Mouse (Mus musculus) neural tube, embryonic 13.5 days (tissue): ENCODE results near the gene Dclre1b. TPM values are rescaled to one million over a fixed set of nuclear protein-coding genes. Genes with fewer than 3 reads are reported as not detected.
A peak's percentile ranks its signal among the peaks of the same experiment; 100 is the strongest.
"Not testable (repeated sequence)": the region's sequence is repeated elsewhere in the genome, so short reads cannot be mapped to it uniquely, and the experiment has no call there.

Experiments used
- ATAC-seq: fragments of 200-750 bp; cut with Nextera tagmentation; 2 replicates; pipeline ENCODE4 v1.8.0; 2017; ENCODE audit warnings: low read depth, mild to moderate bottlenecking, moderate TSS enrichment, moderate library complexity
- H3K27ac ChIP-seq: fragments of 300-500 bp; sonication (generic); replicated peaks from 2 replicates; pipeline ENCODE4 v1.5.1; 2015; ENCODE audit warnings: moderate library complexity, mild to moderate bottlenecking, inconsistent platforms
- H3K27me3 ChIP-seq: fragments of 300-500 bp; sonication (generic); 2 replicates; pipeline ENCODE4 v1.6.1; 2015; ENCODE audit warnings: mild to moderate bottlenecking, inconsistent platforms
- H3K36me3 ChIP-seq: fragments of 300-500 bp; sonication (generic); 2 replicates; pipeline ENCODE4 v1.6.1; 2015; ENCODE audit warnings: mild to moderate bottlenecking, inconsistent platforms
- H3K4me1 ChIP-seq: fragments of 300-500 bp; sonication (generic); replicated peaks from 2 replicates; pipeline ENCODE4 v1.6.1; 2015; ENCODE audit warnings: inconsistent platforms
- H3K4me2 ChIP-seq: fragments of 300-500 bp; sonication (generic); 2 replicates; pipeline ENCODE4 v1.6.1; 2015; ENCODE audit warnings: inconsistent platforms, mild to moderate bottlenecking, moderate library complexity
- H3K4me3 ChIP-seq: fragments of 300-500 bp; sonication (generic); 2 replicates; pipeline ENCODE4 v1.5.1; 2015; ENCODE audit warnings: mild to moderate bottlenecking, inconsistent platforms
- H3K9ac ChIP-seq: fragments of 300-500 bp; sonication (generic); 2 replicates; pipeline ENCODE4 v1.6.1; 2015; ENCODE audit warnings: moderate library complexity, mild to moderate bottlenecking, inconsistent platforms
- H3K9me3 ChIP-seq: fragments of 300-500 bp; sonication (generic); 2 replicates; pipeline ENCODE4 v1.6.1; 2016; ENCODE audit warnings: inconsistent platforms
- WGBS: fragments of 180-500 bp; shearing (Covaris S2); methylation state at CpG from one replicate; pipeline ENCODE4 v1.1.7; 2015; 5-methylcytosine and 5-hydroxymethylcytosine counted together
- polyA plus RNA-seq: library from polyadenylated mRNA; unstranded; fragments of >200 nt; fragmentation: Nextera tagmentation; extraction: Ambion mirVana; gene quantifications from 2 replicates; pipeline ENCODE4 v1.2.1, GENCODE M21; 2015

The Dclre1b gene
- 17.2 and 24.6 TPM in 2 replicates for polyA plus RNA-seq

GRCm38 (mm10) chr3:103808891-103809798, at the start of gene Dclre1b, which contains the start of the genes Ap4b1 and Gm43064:
Dclre1b (minus strand) TSS chr3:103809444.
Ap4b1 (plus strand) TSS chr3:103809520.
Gm43064 (plus strand) TSS chr3:103809573.
- peak within 1 kb of the TSS; percentile 85 for H3K4me3 ChIP-seq
- peaks cover 20% of the 10 kb centered on the region for H3K4me1 ChIP-seq

GRCm38 (mm10) chr3:103857977-103858563, 48.8 kb upstream of the Dclre1b start:
- Histone ChIP-seq H3K27ac (no peak overlapping the region), H3K36me3 (no peaks in the 10 kb centered on the region), H3K9ac (no peak overlapping the region), H3K4me2 (no peak overlapping the region), H3K9me3 (no peaks in the 10 kb centered on the region), H3K4me3 (no peak overlapping the region), H3K4me1 (no peaks in the 10 kb centered on the region), H3K27me3 (no peaks in the 10 kb centered on the region)
- no peak for ATAC-seq
- 92% methylated on average over 6 of the region's 6 CpGs for WGBS

More at GRCm38 (mm10) chr3:103808891-103809798, at the start of gene Dclre1b, which contains the start of the genes Ap4b1 and Gm43064:
- Histone ChIP-seq H3K27me3 (no peaks in the 10 kb centered on the region), H3K36me3 (peaks cover 30% of the 10 kb centered on the region), H3K4me2 (peak within 1 kb of the TSS; percentile 85), H3K27ac (peak within 1 kb of the TSS; percentile 91), H3K9ac (peak within 1 kb of the TSS; percentile 88), H3K9me3 (no peaks in the 10 kb centered on the region)
- under 1% methylated on average over 60 of the region's 70 CpGs for WGBS
- ATAC-seq = peak; percentile 98

GRCm38 (mm10) chr3:103857036-103857805, 48.0 kb upstream of the Dclre1b start:
- 93% methylated on average over 7 of the region's 7 CpGs for WGBS
- Histone ChIP-seq H3K27ac (no peak overlapping the region), H3K4me3 (no peak overlapping the region), H3K9ac (no peak overlapping the region), H3K4me2 (no peak overlapping the region), H3K36me3 (no peaks in the 10 kb centered on the region), H3K4me1 (no peaks in the 10 kb centered on the region), H3K9me3 (no peaks in the 10 kb centered on the region), H3K27me3 (no peaks in the 10 kb centered on the region)
- ATAC-seq = no peak

GRCm38 (mm10) chr3:103853804-103854203, 44.6 kb upstream of the Dclre1b start:
- no peak overlapping the region for H3K4me3 ChIP-seq

GRCm38 (mm10) chr3:103852565-103853299, 43.5 kb upstream of the Dclre1b start:
- H3K36me3 ChIP-seq = no peaks in the 10 kb centered on the region
- H3K9me3 ChIP-seq = no peaks in the 10 kb centered on the region
- 72% methylated on average over 3 of the region's 3 CpGs for WGBS

More at GRCm38 (mm10) chr3:103853804-103854203, 44.6 kb upstream of the Dclre1b start:
- H3K9me3 ChIP-seq = no peaks in the 10 kb centered on the region
- no peak overlapping the region for H3K4me2 ChIP-seq
- H3K27ac ChIP-seq = no peak overlapping the region
- H3K9ac ChIP-seq = no peak overlapping the region
- no peaks in the 10 kb centered on the region for H3K36me3 ChIP-seq
- H3K27me3 ChIP-seq = no peaks in the 10 kb centered on the region
- no peak for ATAC-seq
- 55% methylated on average over 8 of the region's 8 CpGs for WGBS
- no peaks in the 10 kb centered on the region for H3K4me1 ChIP-seq

GRCm38 (mm10) chr3:103851882-103852281, 42.6 kb upstream of the Dclre1b start:
- WGBS = 92% methylated on average over 8 of the region's 8 CpGs
- Histone ChIP-seq H3K4me1 (no peaks in the 10 kb centered on the region), H3K36me3 (no peaks in the 10 kb centered on the region), H3K4me3 (no peak overlapping the region), H3K9ac (no peak overlapping the region), H3K9me3 (no peaks in the 10 kb centered on the region), H3K27me3 (no peaks in the 10 kb centered on the region), H3K4me2 (no peak overlapping the region), H3K27ac (no peak overlapping the region)
- ATAC-seq = no peak

More at GRCm38 (mm10) chr3:103852565-103853299, 43.5 kb upstream of the Dclre1b start:
- Histone ChIP-seq H3K9ac (no peak overlapping the region), H3K27ac (no peak overlapping the region), H3K27me3 (no peaks in the 10 kb centered on the region), H3K4me2 (no peak overlapping the region), H3K4me3 (no peak overlapping the region), H3K4me1 (no peaks in the 10 kb centered on the region)
- no peak for ATAC-seq

- Histone ChIP-seq H3K36me3 (no peaks in the 10 kb centered on the region), H3K4me3 (no peak overlapping the region), H3K27me3 (no peaks in the 10 kb centered on the region), H3K9ac (no peak overlapping the region), H3K27ac (no peak overlapping the region), H3K9me3 (no peaks in the 10 kb centered on the region), H3K4me2 (no peak overlapping the region), H3K4me1 (no peaks in the 10 kb centered on the region)
- WGBS = 85% methylated on average over 6 of the region's 6 CpGs
- ATAC-seq = no peak
These were observed 42.2 kb upstream of the Dclre1b start for GRCm38 (mm10) chr3:103851481-103851880.

GRCm38 (mm10) chr3:103850644-103851363, 41.6 kb upstream of the Dclre1b start:
- no peaks in the 10 kb centered on the region for H3K36me3 ChIP-seq
- ATAC-seq = no peak

GRCm38 (mm10) chr3:103840946-103841345, 31.7 kb upstream of the Dclre1b start:
- not testable (repeated sequence) for H3K9me3 ChIP-seq, H3K27ac ChIP-seq, ATAC-seq, H3K4me2 ChIP-seq, H3K4me3 ChIP-seq, H3K36me3 ChIP-seq, H3K9ac ChIP-seq, H3K27me3 ChIP-seq, H3K4me1 ChIP-seq
- WGBS = 91% methylated on average over 7 of the region's 7 CpGs

More at GRCm38 (mm10) chr3:103850644-103851363, 41.6 kb upstream of the Dclre1b start:
- no peak overlapping the region for H3K4me2 ChIP-seq
- H3K4me3 ChIP-seq = no peak overlapping the region
- no peaks in the 10 kb centered on the region for H3K4me1 ChIP-seq
- 87% methylated on average over 9 of the region's 9 CpGs for WGBS
- H3K27me3 ChIP-seq = no peaks in the 10 kb centered on the region
- H3K27ac ChIP-seq = no peak overlapping the region
- H3K9ac ChIP-seq = no peak overlapping the region
- no peaks in the 10 kb centered on the region for H3K9me3 ChIP-seq

- not testable (repeated sequence) for H3K27ac ChIP-seq, H3K4me1 ChIP-seq, H3K36me3 ChIP-seq, H3K27me3 ChIP-seq, H3K9me3 ChIP-seq, H3K4me2 ChIP-seq, ATAC-seq, H3K9ac ChIP-seq, H3K4me3 ChIP-seq
- WGBS = 85% methylated on average over 3 of the region's 3 CpGs
These were observed 31.0 kb upstream of the Dclre1b start for GRCm38 (mm10) chr3:103840195-103840594.

- no peaks in the 10 kb centered on the region for H3K9me3 ChIP-seq
- H3K27ac ChIP-seq = no peak overlapping the region
- no peak overlapping the region for H3K4me3 ChIP-seq
- no peak overlapping the region for H3K9ac ChIP-seq
- 93% methylated on average over 6 of the region's 6 CpGs for WGBS
- ATAC-seq = no peak
- no peaks in the 10 kb centered on the region for H3K4me1 ChIP-seq
- H3K4me2 ChIP-seq = no peak overlapping the region
- no peaks in the 10 kb centered on the region for H3K27me3 ChIP-seq
- H3K36me3 ChIP-seq = no peaks in the 10 kb centered on the region
These were observed 30.5 kb upstream of the Dclre1b start for GRCm38 (mm10) chr3:103839711-103840110.
